8 mouse cellular contexts compared by ENCODE assay signal in the genomic region with DNA sequence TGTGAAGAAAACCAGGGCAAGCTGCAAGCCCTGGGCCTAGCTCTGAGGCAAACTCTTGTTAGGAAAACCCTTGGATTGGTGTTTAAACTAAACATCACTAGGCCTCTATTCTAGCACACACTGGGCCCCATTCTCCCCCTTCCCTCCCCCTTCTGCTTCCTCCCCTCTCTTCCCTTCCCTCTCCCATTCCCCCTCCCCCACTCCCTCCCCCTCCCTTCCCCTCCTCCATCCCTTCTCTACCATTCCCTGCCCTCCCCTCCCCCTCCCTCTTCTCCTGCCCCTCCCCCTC. TPM values are rescaled to one million over a fixed set of nuclear protein-coding genes. Genes with fewer than 3 reads are reported as not detected.
DNase-seq lines count a peak whose midpoint lies in the region; ATAC-seq and TF ChIP-seq lines count a peak whose summit lies in the region.

No protein-coding gene starts in this region.

- TF ChIP-seq CTCF in midbrain, postnatal 0 days (IDR thresholded peaks at IDR 0.05) = no peak
- TF ChIP-seq CTCF in stomach, postnatal 0 days (IDR thresholded peaks at IDR 0.05; ENCODE audit: low read depth) = no peak

- H3K4me3 ChIP-seq in forebrain, embryonic 10.5 days = no peak overlapping the region
- no peak overlapping the region for H3K4me3 ChIP-seq in forebrain, embryonic 15.5 days
- no peak overlapping the region for H3K4me3 ChIP-seq in hindbrain, embryonic 14.5 days (replicated peaks; ENCODE audit: low read length)
- H3K4me3 ChIP-seq in hindbrain, embryonic 11.5 days (ENCODE audit: low read depth, low read length) = no peak overlapping the region
- no peak overlapping the region for H3K4me3 ChIP-seq in midbrain, embryonic 10.5 days
- no peak overlapping the region for H3K4me3 ChIP-seq in midbrain, postnatal 0 days (ENCODE audit: low read depth, low read length)
- no peak overlapping the region for H3K4me3 ChIP-seq in stomach, postnatal 0 days (ENCODE audit: low read depth, low read length)

- H3K9me3 ChIP-seq in forebrain, embryonic 10.5 days = no peaks in the 10 kb centered on the region
- H3K9me3 ChIP-seq in forebrain, embryonic 15.5 days = no peaks in the 10 kb centered on the region
- no peaks in the 10 kb centered on the region for H3K9me3 ChIP-seq in hindbrain, embryonic 14.5 days (ENCODE audit: control insufficient read depth, low read length)
- H3K9me3 ChIP-seq in hindbrain, embryonic 11.5 days (ENCODE audit: control insufficient read depth, low read length) = no peaks in the 10 kb centered on the region
- H3K9me3 ChIP-seq in midbrain, embryonic 10.5 days (replicated peaks) = no peaks in the 10 kb centered on the region
- H3K9me3 ChIP-seq in midbrain, postnatal 0 days (ENCODE audit: low read length) = no peaks in the 10 kb centered on the region
- H3K9me3 ChIP-seq in stomach, postnatal 0 days (ENCODE audit: control insufficient read depth, low read length) = no peaks in the 10 kb centered on the region

- peaks cover 79% of the 10 kb centered on the region for H3K4me1 ChIP-seq in forebrain, embryonic 10.5 days
- peaks cover 10% of the 10 kb centered on the region for H3K4me1 ChIP-seq in forebrain, embryonic 15.5 days
- peaks cover 4% of the 10 kb centered on the region; the same call in 1 of the 2 replicates for H3K4me1 ChIP-seq in hindbrain, embryonic 14.5 days (replicated peaks; ENCODE audit: control insufficient read depth, insufficient read depth, low read length)
- no peaks in the 10 kb centered on the region for H3K4me1 ChIP-seq in hindbrain, embryonic 11.5 days (replicated peaks; ENCODE audit: control insufficient read depth, insufficient read depth, low read length)
- H3K4me1 ChIP-seq in midbrain, embryonic 10.5 days = peaks cover 49% of the 10 kb centered on the region
- no peaks in the 10 kb centered on the region; the same call in 1 of the 2 replicates for H3K4me1 ChIP-seq in midbrain, postnatal 0 days (ENCODE audit: insufficient read depth, low read length)
- H3K4me1 ChIP-seq in stomach, postnatal 0 days (replicated peaks; ENCODE audit: control insufficient read depth, insufficient read depth) = peaks cover 2% of the 10 kb centered on the region; the same call in 1 of the 2 replicates

- ATAC-seq in forebrain, embryonic 15.5 days (replicated peaks) = no peak
- no peak for ATAC-seq in hindbrain, embryonic 14.5 days (ENCODE audit: low FRiP score)
- no peak for ATAC-seq in hindbrain, embryonic 11.5 days (ENCODE audit: low FRiP score)
- no peak for ATAC-seq in midbrain, postnatal 0 days (ENCODE audit: low FRiP score)
- no peak for ATAC-seq in stomach, postnatal 0 days (ENCODE audit: low FRiP score, low TSS enrichment)

- H3K36me3 ChIP-seq in forebrain, embryonic 10.5 days (replicated peaks) = peaks cover 18% of the 10 kb centered on the region
- no peaks in the 10 kb centered on the region for H3K36me3 ChIP-seq in forebrain, embryonic 15.5 days
- no peaks in the 10 kb centered on the region for H3K36me3 ChIP-seq in hindbrain, embryonic 14.5 days (replicated peaks; ENCODE audit: control insufficient read depth, insufficient read depth)
- H3K36me3 ChIP-seq in hindbrain, embryonic 11.5 days (ENCODE audit: control insufficient read depth, insufficient read depth, low read length) = no peaks in the 10 kb centered on the region
- peaks cover 9% of the 10 kb centered on the region; the same call in 1 of the 2 replicates for H3K36me3 ChIP-seq in midbrain, embryonic 10.5 days
- H3K36me3 ChIP-seq in midbrain, postnatal 0 days (ENCODE audit: insufficient read depth, low read length) = no peaks in the 10 kb centered on the region
- H3K36me3 ChIP-seq in stomach, postnatal 0 days (ENCODE audit: control insufficient read depth, insufficient read depth, low read length) = no peaks in the 10 kb centered on the region; the same call in 1 of the 2 replicates

- no peak for DNase-seq in forebrain, embryonic 10.5 days (ENCODE audit: extremely low spot score, low spot score)
- DNase-seq in hindbrain, embryonic 14.5 days (ENCODE audit: low spot score) = no peak
- no peak for DNase-seq in hindbrain, embryonic 11.5 days (ENCODE audit: low spot score)
- DNase-seq in midbrain, embryonic 10.5 days (ENCODE audit: low spot score) = no peak
- DNase-seq in midbrain, postnatal 0 days (ENCODE audit: low spot score) = no peak
- DNase-seq in stomach, postnatal 0 days (ENCODE audit: low spot score) = no peak
- no peak for DNase-seq in Muller cell, postnatal 12 days (ENCODE audit: inconsistent ontology term)

- peak overlapping the region; percentile 56 for H3K27ac ChIP-seq in forebrain, embryonic 10.5 days
- no peak overlapping the region for H3K27ac ChIP-seq in forebrain, embryonic 15.5 days (replicated peaks)
- 0 out of 2 replicates have a peak overlapping the region, but pooled peaks have one; percentile 20 for H3K27ac ChIP-seq in hindbrain, embryonic 14.5 days
- no peak overlapping the region for H3K27ac ChIP-seq in hindbrain, embryonic 11.5 days (ENCODE audit: low read depth, low read length)
- peak overlapping the region; percentile 28; the same call in 1 of the 2 replicates for H3K27ac ChIP-seq in midbrain, embryonic 10.5 days (replicated peaks)
- no peak overlapping the region for H3K27ac ChIP-seq in midbrain, postnatal 0 days (ENCODE audit: low read depth, low read length)
- H3K27ac ChIP-seq in stomach, postnatal 0 days (replicated peaks) = 0 out of 2 replicates have a peak overlapping the region, but pooled peaks have one; percentile 30

- no peaks in the 10 kb centered on the region for H3K27me3 ChIP-seq in forebrain, embryonic 10.5 days (ENCODE audit: poor library complexity, severe bottlenecking)
- H3K27me3 ChIP-seq in forebrain, embryonic 15.5 days = no peaks in the 10 kb centered on the region
- no peaks in the 10 kb centered on the region for H3K27me3 ChIP-seq in hindbrain, embryonic 14.5 days (ENCODE audit: control insufficient read depth, insufficient read depth, low read length)
- no peaks in the 10 kb centered on the region for H3K27me3 ChIP-seq in hindbrain, embryonic 11.5 days (ENCODE audit: control insufficient read depth, insufficient read depth, low read length)
- H3K27me3 ChIP-seq in midbrain, embryonic 10.5 days (ENCODE audit: low read depth, poor library complexity, severe bottlenecking) = no peaks in the 10 kb centered on the region
- no peaks in the 10 kb centered on the region for H3K27me3 ChIP-seq in midbrain, postnatal 0 days (ENCODE audit: insufficient read depth, low read length)
- H3K27me3 ChIP-seq in stomach, postnatal 0 days (ENCODE audit: control insufficient read depth, insufficient read depth, low read length) = no peaks in the 10 kb centered on the region

- H3K9ac ChIP-seq in forebrain, embryonic 15.5 days (replicated peaks) = no peak overlapping the region
- H3K9ac ChIP-seq in hindbrain, embryonic 14.5 days = no peak overlapping the region
- H3K9ac ChIP-seq in hindbrain, embryonic 11.5 days (ENCODE audit: low read depth, low read length) = no peak overlapping the region
- H3K9ac ChIP-seq in midbrain, postnatal 0 days (replicated peaks; ENCODE audit: low read length, poor library complexity, severe bottlenecking) = no peak overlapping the region
- H3K9ac ChIP-seq in stomach, postnatal 0 days (ENCODE audit: low read length) = no peak overlapping the region

- no peak for TF ChIP-seq EP300 in stomach, postnatal 0 days (optimal IDR thresholded peaks at IDR 0.05)

- no peak overlapping the region for H3K4me2 ChIP-seq in forebrain, embryonic 15.5 days (replicated peaks)
- H3K4me2 ChIP-seq in hindbrain, embryonic 14.5 days (replicated peaks) = no peak overlapping the region
- no peak overlapping the region for H3K4me2 ChIP-seq in hindbrain, embryonic 11.5 days (replicated peaks; ENCODE audit: low read depth, low read length)
- H3K4me2 ChIP-seq in midbrain, postnatal 0 days (ENCODE audit: low read depth, low read length, poor library complexity, severe bottlenecking) = no peak overlapping the region
- no peak overlapping the region for H3K4me2 ChIP-seq in stomach, postnatal 0 days (replicated peaks; ENCODE audit: low read depth)

RNA-seq across cellular contexts. Expression of a gene that starts 12.5 kb away (rescaled TPM):
- 30.0 TPM in 2 replicates for polyA plus RNA-seq in forebrain, embryonic 10.5 days (2016; fragmentation: Nextera tagmentation; extraction: Ambion mirVana)
- polyA plus RNA-seq in forebrain, embryonic 15.5 days (2015; fragmentation: Nextera tagmentation; extraction: Ambion mirVana) = 22.2 TPM in 2 replicates
- 24.4 and 29.7 TPM in 2 replicates for polyA plus RNA-seq in hindbrain, embryonic 14.5 days (2014; fragmentation: Nextera tagmentation; extraction: Ambion mirVana)
- polyA plus RNA-seq in hindbrain, embryonic 11.5 days (2014; fragmentation: Nextera tagmentation; extraction: Ambion mirVana) = 44.7 and 50.1 TPM in 2 replicates
- 24.0 and 30.5 TPM in 2 replicates for polyA plus RNA-seq in midbrain, embryonic 10.5 days (2016; fragmentation: Nextera tagmentation; extraction: Ambion mirVana)
- total RNA-seq in midbrain, postnatal 0 days (2014; rRNA removed) = 40.4 and 41.4 TPM in 2 replicates
- polyA plus RNA-seq in midbrain, postnatal 0 days (2015; fragmentation: Nextera tagmentation; extraction: Ambion mirVana) = 19.5 and 20.4 TPM in 2 replicates
- 101 and 104 TPM in 2 replicates for polyA plus RNA-seq in stomach, postnatal 0 days (2015; fragmentation: Nextera tagmentation; extraction: Ambion mirVana)

Comparison
In these comparisons a context has a peak if more than half of its experiments do, and no peak if none do; other contexts are left out.
1. H3K27ac ChIP-seq: peak in forebrain, embryonic 10.5 days (single experiment), hindbrain, embryonic 14.5 days (single experiment), midbrain, embryonic 10.5 days (single experiment) and stomach, postnatal 0 days (single experiment); none in forebrain, embryonic 15.5 days (single experiment), hindbrain, embryonic 11.5 days (single experiment) and midbrain, postnatal 0 days (single experiment).